Mouse (Mus musculus) adrenal gland, postnatal 10 days (tissue): ENCODE measurements at regions not wholly inside any gene's neighbourhood (a gene's known extent, or its start where the extent isn't known, plus 50 kb on each side); places are given as distances from the start of the nearest gene placed in this dataset.

Experiments used
- DNase-seq: peaks from one replicate; pipeline ENCODE4 v3.0.0; 2021; ENCODE audit warnings: mixed read lengths

- no peak for DNase-seq
Observed at GRCm38 (mm10) chr1:57032407-57032806, 54.0 kb upstream of the Satb2 start.

DNA sequence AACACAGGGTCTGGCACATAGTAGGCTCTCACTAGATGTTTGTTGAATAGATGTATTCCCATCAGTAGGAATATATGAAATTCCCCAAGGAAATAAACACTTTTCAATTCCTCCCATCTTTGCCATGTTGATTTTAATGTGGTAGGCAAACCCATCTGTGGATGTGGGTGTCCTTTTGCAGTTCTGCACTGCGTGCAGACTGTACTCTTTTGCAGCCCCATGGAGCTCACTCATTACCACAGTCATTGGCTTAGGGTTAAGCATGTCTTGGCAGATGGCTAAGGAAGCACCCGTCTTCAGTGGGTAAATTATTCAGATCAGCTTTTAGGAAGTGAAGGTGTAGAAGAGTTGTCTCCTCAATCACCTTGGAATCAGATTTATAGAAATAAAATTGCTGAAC lies 54.8 kb upstream of the Satb2 start:
- no peak for DNase-seq

- no peak for DNase-seq
Observed at GRCm38 (mm10) chr1:57034411-57034810, 56.0 kb upstream of the Satb2 start.

GRCm38 (mm10) chr1:57036382-57036781 lies 57.9 kb upstream of the Satb2 start:
- DNase-seq, result no peak

DNA sequence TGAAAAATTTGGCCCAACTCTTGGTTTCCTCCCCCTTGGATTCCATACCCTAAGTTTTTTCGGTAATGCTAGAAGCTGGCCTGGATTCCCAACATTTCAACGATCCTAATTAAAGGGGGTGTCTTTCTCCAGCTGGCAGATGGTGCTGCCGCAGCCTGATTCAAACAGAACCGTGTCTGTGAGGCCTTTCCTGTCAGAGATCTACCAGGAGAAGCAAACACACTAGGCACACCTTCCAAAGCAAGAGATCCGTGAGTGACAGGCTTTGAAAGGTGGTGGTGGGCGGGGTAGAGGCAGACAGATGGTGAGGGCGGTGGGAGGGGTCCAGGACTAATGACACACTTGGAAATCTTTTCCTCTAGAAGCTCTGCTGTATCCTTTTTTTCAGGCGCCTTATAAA lies 61.8 kb upstream of the Satb2 start:
- no peak for DNase-seq

DNA sequence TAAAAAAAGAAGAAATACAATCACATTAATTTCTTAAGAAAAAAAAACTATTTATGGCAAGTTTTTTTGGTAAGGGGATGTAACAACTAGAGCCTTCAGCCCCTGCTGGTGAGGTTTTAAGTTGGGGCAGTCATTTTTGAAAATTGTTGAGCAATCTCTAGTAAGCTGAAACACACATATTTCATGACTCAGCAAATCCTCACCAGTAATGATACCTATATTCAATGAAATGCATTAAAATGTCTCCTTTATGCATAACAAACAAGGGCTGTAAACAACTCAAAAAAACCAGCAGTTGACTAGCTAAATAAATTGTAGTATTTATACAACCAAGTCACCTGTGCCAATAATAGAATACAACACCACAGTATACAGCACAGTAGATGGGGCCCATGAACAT lies 63.1 kb upstream of the Satb2 start:
- DNase-seq, result no peak

DNA sequence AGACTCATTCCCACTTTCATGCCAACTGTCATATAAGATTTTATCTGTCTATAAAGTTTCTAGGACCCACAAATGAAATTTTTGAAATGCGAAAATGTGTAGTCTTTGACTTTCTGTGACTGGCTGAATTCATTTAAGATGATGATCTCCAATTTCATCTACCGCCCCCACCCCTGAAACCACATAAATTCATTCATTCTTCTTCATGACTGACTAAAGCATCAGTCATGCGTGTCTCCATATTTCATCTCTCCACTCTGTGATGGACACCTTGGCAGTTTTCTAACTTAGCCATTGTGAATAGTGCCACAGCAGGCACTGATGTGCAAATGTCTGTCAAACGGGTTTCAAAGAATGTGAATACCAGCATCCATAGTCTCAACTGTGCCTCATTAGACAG lies 75.4 kb upstream of the Satb2 start:
- no peak for DNase-seq

GRCm38 (mm10) chr1:57055976-57056375 lies 77.5 kb upstream of the Satb2 start:
- no peak for DNase-seq

- no peak for DNase-seq
Observed at GRCm38 (mm10) chr1:57059216-57059615, 80.8 kb upstream of the Satb2 start.

DNA sequence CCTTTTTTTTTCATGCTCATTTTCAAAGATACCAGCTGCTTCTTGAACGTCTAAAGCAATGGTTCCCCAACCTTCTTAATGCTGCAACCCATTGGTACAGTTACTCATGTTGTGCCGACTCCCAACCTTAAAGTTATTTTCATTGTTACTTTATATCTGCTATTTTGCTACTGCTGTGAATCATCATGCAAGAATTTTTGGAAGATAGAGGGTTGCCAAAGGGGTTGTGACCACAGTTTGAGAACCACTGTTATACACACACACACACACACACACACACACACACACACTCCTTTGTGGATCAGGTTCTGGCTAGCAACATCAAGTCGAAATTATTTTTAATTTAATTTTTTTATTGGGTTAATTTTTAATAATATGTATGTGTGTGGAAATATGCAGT lies 96.8 kb upstream of the Satb2 start:
- no peak for DNase-seq

GRCm38 (mm10) chr1:57076696-57077095 lies 98.2 kb upstream of the Satb2 start:
- no peak for DNase-seq

DNA sequence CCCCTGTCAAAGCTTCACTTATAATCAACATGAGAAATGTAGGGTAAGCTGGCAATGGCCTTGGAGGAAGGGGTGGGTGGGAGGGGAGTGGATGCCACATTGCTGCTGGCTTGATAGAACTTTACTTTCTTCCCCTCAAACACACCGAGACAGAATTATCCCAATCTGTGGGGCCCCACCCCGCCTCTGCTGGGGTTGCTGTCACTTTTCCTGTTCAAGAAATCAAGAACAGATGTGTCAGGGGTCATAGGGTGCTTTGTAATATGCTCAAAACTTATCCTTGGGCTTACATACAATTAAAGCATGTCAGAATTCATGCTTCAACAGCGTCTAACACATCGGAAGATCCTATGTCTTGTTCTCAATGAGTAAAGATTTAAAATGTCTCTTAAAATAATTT lies 101.9 kb upstream of the Satb2 start:
- DNase-seq, result no peak

GRCm38 (mm10) chr1:57083134-57083533 lies 104.7 kb upstream of the Satb2 start:
- no peak for DNase-seq

- DNase-seq, result no peak
Observed at GRCm38 (mm10) chr1:57083540-57084083, 105.2 kb upstream of the Satb2 start.

GRCm38 (mm10) chr1:57095361-57096247 lies 117.2 kb upstream of the Satb2 start:
- DNase-seq, result no peak

GRCm38 (mm10) chr1:57096248-57096600 lies 117.8 kb upstream of the Satb2 start:
- no peak for DNase-seq

GRCm38 (mm10) chr1:57096740-57097139 lies 118.3 kb upstream of the Satb2 start:
- DNase-seq, result no peak

DNA sequence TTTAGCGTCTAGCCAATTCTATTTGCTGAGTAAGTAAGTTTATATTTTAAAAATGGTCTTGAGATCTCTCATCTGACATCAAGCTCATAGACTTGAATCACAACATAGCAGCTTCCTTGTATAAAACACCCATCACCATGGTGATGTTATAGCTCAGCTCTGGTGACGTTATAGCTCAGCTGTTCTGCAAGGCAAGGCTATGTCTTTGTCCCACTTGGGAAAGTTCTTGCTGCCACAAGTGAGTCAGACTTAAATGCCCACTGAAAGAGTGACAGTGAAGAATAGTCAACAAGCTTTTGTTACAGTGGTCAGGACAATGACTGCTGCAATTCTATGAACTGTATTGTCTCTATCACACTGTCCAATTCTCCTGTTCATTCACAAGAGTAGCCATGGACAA lies 122.2 kb upstream of the Satb2 start:
- DNase-seq, result no peak

GRCm38 (mm10) chr1:57107308-57107707 lies 128.9 kb upstream of the Satb2 start:
- DNase-seq, result no peak

DNA sequence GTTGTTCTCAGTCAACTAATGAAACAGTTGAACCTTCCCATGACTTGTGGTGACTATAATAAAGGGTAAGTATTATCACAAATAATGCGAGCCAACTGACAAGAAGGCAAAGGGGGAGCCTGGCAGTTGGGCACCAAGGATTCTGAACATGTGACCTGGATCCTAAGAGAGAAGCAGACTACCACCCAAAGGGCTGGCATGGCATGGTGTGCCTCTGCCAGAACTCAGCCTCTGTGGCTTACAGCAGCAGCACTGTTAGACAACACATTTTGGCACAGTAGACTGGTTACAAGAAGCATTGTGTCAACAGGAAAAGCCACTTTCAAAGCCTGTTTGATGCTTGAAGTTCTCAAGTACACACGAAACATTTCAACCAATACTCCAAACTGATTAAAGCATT lies 142.2 kb upstream of the Satb2 start:
- DNase-seq, result no peak

DNA sequence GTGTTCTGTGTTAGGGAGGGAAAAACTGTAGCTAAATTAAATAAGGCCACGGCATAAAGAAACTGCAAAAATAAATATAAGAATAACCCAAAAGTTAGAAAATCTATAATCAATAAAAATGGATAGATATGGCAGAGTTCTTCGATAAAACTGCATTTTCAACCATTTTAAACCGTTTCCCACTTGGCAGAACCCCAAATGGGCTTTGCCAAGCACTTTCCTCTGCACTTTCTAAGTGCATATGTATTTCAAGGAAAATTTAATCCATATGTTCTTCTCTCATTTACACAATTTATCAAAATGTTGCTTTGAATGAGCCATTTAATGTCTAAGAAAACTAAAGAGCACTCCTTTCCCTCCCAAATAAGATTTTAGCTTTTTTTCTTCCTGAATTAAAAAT lies 165.7 kb upstream of the Satb2 start:
- no peak for DNase-seq

- DNase-seq, result no peak
Observed at GRCm38 (mm10) chr1:57155869-57156268, 177.4 kb upstream of the Satb2 start.

DNA sequence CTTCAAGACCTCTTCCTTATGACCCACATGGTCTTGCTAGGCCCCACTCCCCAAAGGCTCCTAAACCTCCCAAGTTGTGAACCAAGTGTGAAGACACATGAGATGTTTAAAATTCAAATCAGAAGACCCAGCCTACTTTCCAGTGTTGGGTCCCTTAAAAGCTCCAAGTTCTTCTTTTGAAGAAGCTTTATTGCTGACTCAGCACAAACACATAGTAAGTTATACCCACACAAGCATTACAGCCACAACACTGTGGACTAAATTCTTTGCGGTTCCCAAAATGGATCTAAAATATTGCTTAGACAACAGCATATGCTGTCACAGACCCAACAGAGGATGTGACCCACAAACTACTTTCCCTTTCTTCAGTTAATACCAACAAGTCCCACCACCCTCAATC lies 186.0 kb upstream of the Satb2 start:
- DNase-seq, result no peak

DNA sequence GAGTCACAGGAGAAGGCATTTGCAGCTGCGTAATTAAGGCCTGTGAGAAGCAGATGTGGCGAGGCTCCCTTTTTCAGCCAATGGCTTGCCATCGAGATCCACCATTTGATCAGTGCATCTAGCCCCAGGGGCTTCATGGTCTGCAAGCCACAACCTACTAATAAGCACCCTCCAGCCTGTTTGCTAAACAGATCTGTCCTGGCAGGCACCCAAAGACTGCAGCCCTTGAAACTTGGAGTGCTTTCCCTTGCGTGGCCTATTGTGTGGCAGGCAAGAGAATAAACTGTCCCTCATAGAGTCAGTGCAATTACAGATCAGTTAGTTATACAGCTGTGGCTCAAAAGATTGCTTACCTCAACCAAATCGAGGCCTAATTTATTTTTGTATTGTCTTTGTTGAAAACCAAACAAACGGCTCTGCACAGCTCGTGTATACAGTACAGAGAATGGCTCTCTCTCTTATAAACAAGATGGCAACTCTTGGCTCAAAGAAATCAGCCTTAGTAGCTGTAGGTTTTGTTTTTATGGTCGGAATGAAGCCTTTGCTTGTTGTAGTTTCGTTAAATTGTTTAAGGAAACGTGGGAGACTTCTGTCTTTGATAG lies 195.9 kb upstream of the Satb2 start:
- peak; percentile 7 for DNase-seq
